27 mouse cellular contexts compared by ENCODE assay signal in genomic region chr19:45114772-45115171, GRCm38 (mm10). TPM values are rescaled to one million over a fixed set of nuclear protein-coding genes. Genes with fewer than 3 reads are reported as not detected.
"Had no signal": no experiment of that assay in that cellular context is flagged by ENCODE, and none has a peak within 500 bp of the region (broad histone marks: within the 10 kb centered on the region; RNA-seq: fewer than 3 reads in every experiment).

No protein-coding gene starts in this region.

- ATAC-seq: intestine, embryonic 16.5 days had no signal

- DNase-seq: kidney, adult 18-20 months; kidney, adult 9 months; kidney, postnatal 14 days; layer of hippocampus, adult 9-11 months; liver, embryonic 13.5 days; lung, adult 2 months; lung, postnatal 14 days; lung, postnatal 4 days; midbrain, embryonic 14.5 days; right cerebral cortex, adult 18-20 months; right cerebral cortex, postnatal 14 days; right cerebral cortex, postnatal 4 days; thymus, adult 2 months; thymus, postnatal 14 days; thymus, postnatal 4 days had no signal

- H3K4me3 ChIP-seq: liver, embryonic 13.5 days; neural tube, embryonic 12.5 days; neural tube, embryonic 15.5 days had no signal

- H3K36me3 ChIP-seq: liver, embryonic 13.5 days; neural tube, embryonic 12.5 days; neural tube, embryonic 15.5 days had no signal

- H3K9ac ChIP-seq: liver, embryonic 13.5 days; neural tube, embryonic 12.5 days; neural tube, embryonic 15.5 days had no signal

- H3K4me2 ChIP-seq: liver, embryonic 13.5 days; neural tube, embryonic 15.5 days had no signal

- H3K27ac ChIP-seq: neural tube, embryonic 12.5 days; neural tube, embryonic 15.5 days had no signal

- H3K9me3 ChIP-seq: liver, embryonic 13.5 days; neural tube, embryonic 12.5 days; neural tube, embryonic 15.5 days had no signal

RNA-seq across cellular contexts. Expression of gene Tlx1, which starts 35.7 kb away (rescaled TPM):
- total RNA-seq: layer of hippocampus, adult 18-20 months; layer of hippocampus, postnatal 25 days; left cerebral cortex, adult 18-20 months; left cerebral cortex, postnatal 25 days; liver, adult 2 months; megakaryocyte progenitor cell, adult 5-6 weeks; megakaryocyte-erythroid progenitor cell, adult 5-6 weeks had no signal
- polyA plus RNA-seq: intestine, embryonic 16.5 days; kidney, embryonic 16.5 days; liver, embryonic 13.5 days; lung, adult 2 months; lung, embryonic 16.5 days; midbrain, embryonic 14.5 days had no signal
